Mouse (Mus musculus) bone marrow, adult 2 months (tissue): ENCODE data around the gene Zic2. TPM values are rescaled to one million over a fixed set of nuclear protein-coding genes. Genes with fewer than 3 reads are reported as not detected.
"Not testable (repeated sequence)": the region's sequence is repeated elsewhere in the genome, so short reads cannot be mapped to it uniquely, and the experiment has no call there.

ENCODE experiments used
- H3K27ac ChIP-seq: fragments of 200-500 bp; 2 replicates; pipeline ENCODE4 v1.5.1; 2012; ENCODE audit warnings: low read depth, mild to moderate bottlenecking, control low read depth, inconsistent platforms, low read length; ENCODE audit not compliant: control insufficient read depth, poor library complexity, insufficient read depth
- H3K4me1 ChIP-seq: fragments of 200-500 bp; 2 replicates; pipeline ENCODE4 v1.6.1; 2011; ENCODE audit warnings: low read length; ENCODE audit not compliant: control insufficient read depth, insufficient read depth
- H3K4me3 ChIP-seq: fragments of 200-500 bp; replicated peaks from 2 replicates; pipeline ENCODE3; 2011; ENCODE audit warnings: mild to moderate bottlenecking, low read depth, low read length, control low read depth; ENCODE audit not compliant: control insufficient read depth
- CTCF ChIP-seq: fragments of 200-500 bp; IDR thresholded peaks from 2 replicates; pipeline ENCODE4 v1.5.1; 2011; ENCODE audit warnings: low read length, control low read depth; ENCODE audit not compliant: control insufficient read depth, insufficient read depth
- POLR2A ChIP-seq: fragments of 200-500 bp; IDR thresholded peaks from 2 replicates; pipeline ENCODE4 v1.6.1; 2011; ENCODE audit warnings: low read depth, mild to moderate bottlenecking, control low read depth, low read length, borderline replicate concordance; ENCODE audit not compliant: control insufficient read depth
- WGBS: fragments of 180-500 bp; shearing (Covaris S2); methylation state at CpG from one replicate; pipeline ENCODE4 v1.1.7; 2018; 5-methylcytosine and 5-hydroxymethylcytosine counted together
- polyA plus RNA-seq: library from polyadenylated mRNA; stranded (reverse); fragments of >200 nt; gene quantifications from 2 replicates; pipeline ENCODE4 v1.2.4, GENCODE M21; 2011; ENCODE audit warnings: low replicate concordance; ENCODE audit not compliant: missing spikeins, insufficient read depth, insufficient read length

Gene Zic2
- polyA plus RNA-seq, 1 experiment = 2.7 TPM

- Histone ChIP-seq H3K27ac (no peak within 1 kb of the TSS), H3K4me3 (no peak within 1 kb of the TSS), H3K4me1 (no peaks in the 10 kb centered on the region)
- WGBS = 2% methylated on average over 59 of the region's 59 CpGs
- no peak for TF ChIP-seq POLR2A
- TF ChIP-seq CTCF = no peak
These were observed 24.5 kb upstream of the Zic2 start, which contains the start of gene Gm5089 for GRCm38 (mm10) chr14:122450496-122451382. Gm5089 (minus strand) TSS chr14:122451115.

- no peak overlapping the region for H3K27ac ChIP-seq
- no peaks in the 10 kb centered on the region for H3K4me1 ChIP-seq
- WGBS = 70% methylated on average over 5 of the region's 5 CpGs
- H3K4me3 ChIP-seq = no peak overlapping the region
- TF ChIP-seq POLR2A = no peak
- no peak for TF ChIP-seq CTCF
These were observed 23.6 kb upstream of the Zic2 start for GRCm38 (mm10) chr14:122451551-122452145.

GRCm38 (mm10) chr14:122452701-122453387 is 22.4 kb upstream of the Zic2 start:
- no peak for TF ChIP-seq POLR2A
- TF ChIP-seq CTCF = no peak
- no peak overlapping the region for H3K4me3 ChIP-seq
- WGBS = 59% methylated on average over 13 of the region's 13 CpGs
- H3K27ac ChIP-seq = no peak overlapping the region
- no peaks in the 10 kb centered on the region for H3K4me1 ChIP-seq

- WGBS = 8% methylated on average over 32 of the region's 32 CpGs
- Histone ChIP-seq H3K4me1 (no peaks in the 10 kb centered on the region), H3K27ac (no peak overlapping the region), H3K4me3 (no peak overlapping the region)
- no peak for TF ChIP-seq CTCF
- no peak for TF ChIP-seq POLR2A
These were observed 21.7 kb upstream of the Zic2 start for GRCm38 (mm10) chr14:122453388-122453995.

- Histone ChIP-seq H3K27ac (no peak overlapping the region), H3K4me3 (no peak overlapping the region), H3K4me1 (no peaks in the 10 kb centered on the region)
- WGBS = 41% methylated on average over 12 of the region's 12 CpGs
- TF ChIP-seq POLR2A (no peak), CTCF (no peak)
These were observed 21.1 kb upstream of the Zic2 start for GRCm38 (mm10) chr14:122453996-122454738.

GRCm38 (mm10) chr14:122454901-122455561 is 20.2 kb upstream of the Zic2 start:
- no peak overlapping the region for H3K27ac ChIP-seq
- no peak overlapping the region for H3K4me3 ChIP-seq
- TF ChIP-seq POLR2A (no peak), CTCF (no peak)
- no peaks in the 10 kb centered on the region for H3K4me1 ChIP-seq
- 76% methylated on average over 10 of the region's 10 CpGs for WGBS

GRCm38 (mm10) chr14:122455562-122455958 is 19.7 kb upstream of the Zic2 start:
- no peak overlapping the region for H3K4me3 ChIP-seq
- no peak overlapping the region for H3K27ac ChIP-seq
- no peaks in the 10 kb centered on the region for H3K4me1 ChIP-seq
- 73% methylated on average over 4 of the region's 4 CpGs for WGBS
- TF ChIP-seq CTCF (no peak), POLR2A (no peak)

- not testable (repeated sequence) for H3K27ac ChIP-seq, H3K4me3 ChIP-seq, H3K4me1 ChIP-seq
- 83% methylated on average over 11 of the region's 12 CpGs for WGBS
These were observed 15.9 kb upstream of the Zic2 start for GRCm38 (mm10) chr14:122459332-122459731.
